Mouse (Mus musculus) CH12F3 (cell line): ENCODE measurements around the gene Csrnp3.

Experiments
- in situ Hi-C: fragments of 300-500 bp; cut with MboI; formaldehyde crosslinking; loops from 2 replicates; pipeline ENCODE4 v1.14.3; 2020; ENCODE audit warnings: low sequenced_read_pairs

Gene Csrnp3

GRCm38 (mm10) chr2:66008995-66009654 is 163.6 kb downstream of the Csrnp3 start:
- in situ Hi-C loops, result no loop called here

GRCm38 (mm10) chr2:66009677-66010076 is 164.1 kb downstream of the Csrnp3 start:
- in situ Hi-C loops, result no loop called here

- in situ Hi-C loops, result no loop called here
Observed at GRCm38 (mm10) chr2:66018711-66019110, 173.1 kb downstream of the Csrnp3 start.

- in situ Hi-C loops, result no loop called here
Observed at GRCm38 (mm10) chr2:66019235-66019634, 173.7 kb downstream of the Csrnp3 start.

GRCm38 (mm10) chr2:66023419-66023818 is 177.9 kb downstream of the Csrnp3 start:
- in situ Hi-C loops, result no loop called here

- in situ Hi-C loops, result no loop called here
Observed at GRCm38 (mm10) chr2:66024837-66025236, 179.3 kb downstream of the Csrnp3 start.

GRCm38 (mm10) chr2:66028812-66029211 is 183.2 kb downstream of the Csrnp3 start:
- in situ Hi-C loops, result no loop called here

GRCm38 (mm10) chr2:66034907-66035679 is 189.5 kb downstream of the Csrnp3 start:
- in situ Hi-C loops, result no loop called here

- in situ Hi-C loops, result no loop called here
Observed at GRCm38 (mm10) chr2:66040611-66041010, 195.0 kb downstream of the Csrnp3 start.

GRCm38 (mm10) chr2:66041203-66041916 is 195.8 kb downstream of the Csrnp3 start:
- in situ Hi-C loops, result no loop called here

GRCm38 (mm10) chr2:66041917-66042419 is 196.4 kb downstream of the Csrnp3 start:
- in situ Hi-C loops, result no loop called here

GRCm38 (mm10) chr2:66043441-66044404 is 198.2 kb downstream of the Csrnp3 start:
- in situ Hi-C loops, result no loop called here

GRCm38 (mm10) chr2:66044405-66045089 is 199.0 kb downstream of the Csrnp3 start:
- in situ Hi-C loops, result no loop called here

- in situ Hi-C loops, result no loop called here
Observed at GRCm38 (mm10) chr2:66063291-66063690, 217.7 kb downstream of the Csrnp3 start.

- in situ Hi-C loops, result no loop called here
Observed at GRCm38 (mm10) chr2:66069454-66069853, 223.9 kb downstream of the Csrnp3 start.

GRCm38 (mm10) chr2:66080731-66081130 is 235.2 kb downstream of the Csrnp3 start:
- in situ Hi-C loops, result no loop called here
